Mouse (Mus musculus) monocyte, adult 5-6 weeks (primary cell): ENCODE measurements at regions not wholly inside any gene's neighbourhood (a gene's known extent, or its start where the extent isn't known, plus 50 kb on each side); places are given as distances from the start of the nearest gene placed in this dataset.

Experiments used
- ATAC-seq: fragments of 153-309, 156-312 bp; replicated peaks from 2 replicates; pipeline ENCODE4 v1.8.0; 2017; ENCODE audit warnings: mild to moderate bottlenecking; ENCODE audit not compliant: low TSS enrichment, insufficient number of reproducible peaks, severe bottlenecking, poor library complexity, low FRiP score

DNA sequence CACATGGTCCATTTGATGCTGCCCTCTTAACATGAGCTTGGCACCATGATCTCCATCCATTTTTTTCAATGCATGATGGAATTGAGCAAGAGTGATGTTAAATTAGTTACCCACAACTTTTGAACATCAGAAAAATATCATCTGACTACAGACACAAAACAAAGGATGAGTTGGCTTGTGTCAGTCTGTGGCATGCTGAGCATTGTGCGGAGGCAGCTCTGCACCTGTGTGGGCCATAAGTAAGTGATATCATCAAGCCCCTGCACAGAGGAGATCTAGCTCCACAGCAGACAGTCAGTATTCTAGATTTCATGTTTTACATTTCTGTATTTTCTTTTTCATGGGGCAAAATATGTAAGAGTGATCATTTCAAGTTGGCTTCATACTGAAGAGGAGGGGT is 962.8 kb downstream of the Slc4a3 start:
- ATAC-seq: no peak

DNA sequence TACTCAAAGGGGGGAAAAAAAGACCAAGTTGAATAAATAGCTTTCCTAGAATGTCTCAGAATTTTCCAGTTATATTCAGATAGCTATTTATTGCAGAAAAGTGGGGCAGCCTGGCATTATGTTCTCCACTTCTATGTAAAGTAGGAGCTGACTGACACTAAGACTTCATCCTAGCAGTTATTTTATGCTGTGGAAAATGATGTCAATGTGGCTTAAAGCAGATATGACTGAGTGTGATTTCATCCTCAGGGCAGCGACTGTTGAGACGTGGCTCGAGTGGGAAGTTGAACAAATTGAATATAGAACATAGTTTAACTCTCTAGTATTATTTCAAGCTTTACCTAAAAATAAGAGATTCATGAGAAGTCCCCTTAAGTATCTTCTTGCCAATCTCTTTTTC is 963.4 kb downstream of the Slc4a3 start:
- no peak for ATAC-seq

DNA sequence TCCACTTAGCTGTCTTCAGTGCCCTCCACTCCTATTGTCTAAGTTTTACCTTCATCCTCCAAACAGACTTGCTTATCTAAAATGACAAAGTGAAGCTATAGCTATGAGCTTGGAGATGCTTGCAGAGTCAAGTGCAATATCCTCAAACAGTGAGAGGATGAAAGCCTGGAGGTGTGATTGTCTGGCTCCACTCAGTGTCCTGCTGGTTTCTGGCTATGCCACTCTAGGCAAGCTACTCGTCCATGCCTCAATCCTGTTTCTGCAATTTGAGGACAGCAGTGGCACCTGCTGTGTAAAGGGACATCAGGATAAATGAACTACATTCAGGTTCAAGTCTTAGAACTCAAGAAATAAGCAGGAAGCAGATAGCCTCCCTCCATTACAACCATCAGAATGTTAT is 966.1 kb downstream of the Slc4a3 start:
- no peak for ATAC-seq

DNA sequence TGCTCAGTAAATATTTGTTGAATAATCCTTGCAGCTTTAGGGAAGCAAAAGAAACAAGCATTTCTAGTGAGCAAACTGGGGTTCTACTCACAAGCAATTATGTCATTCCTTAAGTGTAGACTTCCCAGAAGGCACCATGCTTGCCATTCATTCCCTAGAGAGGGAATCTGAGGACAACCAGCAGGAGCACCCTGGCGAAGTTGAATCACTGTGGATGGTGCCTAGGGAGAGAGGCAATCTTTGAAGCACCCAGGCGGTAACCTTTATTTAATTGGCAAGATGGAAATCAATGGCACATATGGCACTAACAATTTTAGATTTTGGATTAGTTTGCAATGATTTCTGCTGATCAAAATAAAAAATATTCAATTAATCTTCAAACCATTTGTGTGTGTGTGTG is 967.4 kb downstream of the Slc4a3 start:
- ATAC-seq: no peak

DNA sequence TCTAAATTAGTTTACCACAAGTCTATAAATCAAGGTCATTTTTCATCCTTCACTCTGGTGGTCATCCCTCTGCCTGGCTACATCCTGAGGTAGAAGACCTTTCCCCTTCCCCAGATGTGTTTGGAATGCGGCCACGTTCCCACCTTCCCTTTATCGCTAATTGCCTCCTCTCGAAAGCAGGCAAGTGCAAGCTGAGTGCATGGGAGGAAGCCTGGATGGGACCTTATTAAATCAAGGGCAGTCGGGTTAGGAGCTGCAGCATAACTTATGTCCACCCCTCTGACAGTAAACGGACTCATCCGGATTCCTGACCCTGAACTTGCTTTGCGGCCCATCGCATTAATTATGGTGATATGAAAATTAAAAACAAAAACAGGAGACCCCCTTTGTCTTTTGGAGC is 983.5 kb downstream of the Slc4a3 start:
- ATAC-seq: no peak

DNA sequence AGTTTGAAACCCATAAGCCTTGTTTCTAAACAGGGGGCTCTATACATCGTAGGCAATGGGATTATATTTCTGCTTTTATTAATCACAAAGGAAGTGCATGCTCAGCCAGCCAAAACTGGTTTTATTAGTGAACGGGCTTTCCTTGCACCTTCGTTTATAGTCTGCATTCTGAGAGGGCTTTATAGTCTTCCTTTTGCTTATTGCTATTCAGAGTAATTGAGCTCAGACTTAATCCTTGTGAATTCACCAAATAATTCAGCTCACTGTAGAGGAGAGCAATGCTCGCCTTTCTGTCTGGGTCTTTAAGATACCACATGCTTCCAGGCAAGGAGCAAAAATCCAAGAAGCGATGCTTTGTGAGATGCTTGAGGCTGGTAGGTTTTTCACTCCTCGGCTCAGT is 984.3 kb downstream of the Slc4a3 start:
- no peak for ATAC-seq

DNA sequence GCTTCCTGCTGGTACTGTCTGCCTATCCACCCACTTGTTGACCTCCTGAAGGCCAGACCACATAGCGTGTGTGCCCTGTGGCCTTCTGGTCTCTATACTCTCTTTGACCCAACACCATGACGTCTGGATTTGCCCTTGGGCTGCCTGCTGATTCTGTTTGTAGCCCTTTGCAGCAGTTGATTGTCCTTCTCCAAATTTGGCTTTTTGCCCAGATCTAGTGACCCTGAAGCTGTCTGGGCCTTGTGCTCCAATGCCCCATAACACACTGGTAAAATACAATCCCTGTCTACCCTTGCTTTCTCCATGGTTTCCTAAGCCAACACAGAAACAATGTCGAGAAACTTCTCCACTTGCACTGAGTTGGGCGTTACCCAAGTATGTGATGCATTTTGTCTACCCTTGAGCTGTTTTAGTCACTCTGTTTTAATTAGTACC is 979.3 kb downstream of the Epha4 start:
- no peak for ATAC-seq

DNA sequence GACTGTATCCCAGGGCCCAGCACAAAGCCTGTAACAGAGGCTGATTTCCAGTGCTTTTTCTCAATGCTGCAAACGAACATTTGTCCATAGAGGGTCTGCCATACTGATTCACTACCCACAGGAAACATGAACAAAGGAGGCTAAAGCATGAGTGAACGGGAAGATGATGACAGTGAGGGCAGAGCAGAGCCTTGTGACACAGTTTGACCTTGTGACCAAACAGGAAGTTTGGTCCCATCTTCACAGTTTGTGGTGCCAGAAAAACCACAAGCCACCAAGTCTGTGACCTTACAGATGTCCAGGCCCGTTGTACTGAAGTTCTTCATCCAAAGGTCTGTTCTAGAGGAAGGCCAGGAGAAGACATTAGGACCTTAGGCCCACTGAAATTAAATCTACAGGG is 974.4 kb downstream of the Epha4 start:
- ATAC-seq: no peak

DNA sequence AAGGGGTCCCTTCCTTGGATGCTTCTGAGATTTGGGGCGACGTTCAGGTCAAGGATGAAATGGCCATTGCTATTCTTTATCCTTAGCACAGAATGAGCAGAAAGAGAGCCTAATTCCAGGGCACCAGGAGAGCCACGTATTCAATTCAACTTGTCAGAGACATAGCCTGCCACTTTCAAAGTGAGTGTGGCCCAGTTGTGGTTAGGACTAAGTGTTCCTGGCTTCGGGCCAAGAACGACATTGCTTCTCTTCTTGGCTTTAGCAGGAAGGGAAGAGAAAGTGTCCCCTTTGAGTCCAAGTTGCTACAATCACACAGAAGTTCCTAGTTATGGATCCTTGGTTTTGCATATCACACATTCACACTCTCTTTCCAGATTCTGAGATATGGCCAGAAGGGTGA is 964.0 kb downstream of the Epha4 start:
- ATAC-seq: no peak

DNA sequence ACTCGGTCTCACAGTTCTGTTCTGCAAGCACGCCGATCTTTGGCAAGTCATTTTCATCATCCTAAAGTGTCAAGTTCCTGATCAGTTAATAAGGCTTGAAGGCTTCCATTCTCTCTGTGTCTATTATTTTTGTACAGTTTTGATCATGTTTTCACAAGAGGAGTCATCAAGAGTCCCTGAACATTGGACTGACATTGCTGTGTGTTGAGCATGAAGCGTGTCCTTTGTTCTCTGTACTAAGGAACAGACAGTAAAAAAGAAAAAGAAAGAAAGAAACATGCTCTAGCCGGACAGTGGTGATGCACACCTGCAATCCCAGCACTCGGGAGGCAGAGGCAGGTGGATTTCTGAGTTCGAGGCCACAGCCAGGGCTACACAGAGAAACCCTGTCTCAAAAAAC is 955.4 kb downstream of the Epha4 start:
- no peak for ATAC-seq

DNA sequence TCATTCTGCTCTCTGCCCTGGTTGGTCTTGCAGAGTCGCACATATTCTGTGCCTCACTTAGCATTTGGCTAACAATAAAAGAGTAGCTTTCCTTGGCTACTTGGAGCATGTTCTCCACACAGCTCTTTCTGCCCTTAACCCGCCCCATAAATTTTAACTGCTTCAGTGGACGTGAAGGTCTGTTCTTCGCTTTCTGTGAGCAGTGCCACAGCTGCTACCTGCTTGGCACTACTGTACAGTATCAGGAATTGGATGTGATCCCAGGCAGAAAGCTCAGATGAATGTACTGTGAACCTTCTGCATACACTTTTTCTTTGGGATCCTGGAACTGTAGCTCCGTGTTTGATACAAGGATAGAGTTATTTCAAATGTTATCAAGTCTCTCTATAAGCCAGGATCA is 939.4 kb downstream of the Epha4 start:
- ATAC-seq: no peak

DNA sequence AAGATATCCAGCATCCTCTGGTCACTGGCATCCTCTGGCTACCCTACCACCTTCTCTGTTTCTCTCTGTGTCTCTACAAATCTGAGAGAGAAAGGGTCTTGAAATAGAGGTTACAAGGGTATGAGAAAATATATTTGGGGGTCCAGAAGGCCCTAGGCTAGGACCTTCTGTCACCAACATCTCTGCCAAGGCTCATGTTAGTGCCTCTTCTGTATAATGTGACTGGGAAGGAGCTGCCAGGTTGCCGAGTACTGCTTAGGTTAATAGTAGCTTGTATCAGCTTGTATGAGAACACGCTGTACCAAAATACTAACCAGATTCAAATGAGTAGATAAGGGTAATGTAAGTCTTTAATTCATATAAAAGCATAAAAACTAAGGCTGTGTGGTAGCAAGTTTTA is 929.0 kb downstream of the Epha4 start:
- no peak for ATAC-seq

DNA sequence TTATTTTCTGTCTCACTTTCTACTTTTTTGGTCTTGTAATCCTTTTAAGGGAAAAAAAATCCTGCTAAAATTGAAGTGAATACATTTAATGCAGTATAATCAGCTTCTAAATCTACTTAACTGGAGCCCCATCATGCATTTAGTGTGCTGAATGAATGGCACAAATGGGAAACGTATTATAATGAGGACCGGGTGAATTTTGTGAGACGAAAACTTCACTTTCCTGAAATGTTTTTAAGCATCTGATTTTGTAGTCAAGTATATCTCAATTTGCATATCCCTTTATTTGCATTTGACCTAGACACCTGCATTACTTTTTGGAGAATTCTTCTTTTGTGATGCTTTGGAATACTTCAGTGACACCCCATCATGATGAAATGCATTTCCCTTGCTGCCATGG is 889.1 kb downstream of the Epha4 start:
- ATAC-seq: no peak

DNA sequence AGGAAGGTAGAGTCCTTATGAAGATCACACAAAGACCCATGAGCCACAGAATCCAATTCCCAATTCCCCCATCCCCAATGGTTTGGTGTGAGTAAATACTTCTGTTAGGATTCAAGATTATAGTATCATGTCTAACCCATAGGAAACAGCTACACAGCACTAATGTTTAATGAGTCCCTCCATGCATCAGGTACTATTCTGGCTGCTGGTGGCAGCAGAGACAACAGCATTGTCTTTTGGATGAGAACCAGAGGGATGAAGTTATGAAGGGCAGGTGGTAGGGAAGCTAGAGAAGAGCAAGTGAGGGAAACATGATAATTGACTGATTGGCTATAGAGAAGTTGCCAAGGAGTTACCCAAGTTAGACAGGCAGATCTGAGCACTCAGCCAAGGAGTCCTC is 885.0 kb downstream of the Epha4 start:
- no peak for ATAC-seq

DNA sequence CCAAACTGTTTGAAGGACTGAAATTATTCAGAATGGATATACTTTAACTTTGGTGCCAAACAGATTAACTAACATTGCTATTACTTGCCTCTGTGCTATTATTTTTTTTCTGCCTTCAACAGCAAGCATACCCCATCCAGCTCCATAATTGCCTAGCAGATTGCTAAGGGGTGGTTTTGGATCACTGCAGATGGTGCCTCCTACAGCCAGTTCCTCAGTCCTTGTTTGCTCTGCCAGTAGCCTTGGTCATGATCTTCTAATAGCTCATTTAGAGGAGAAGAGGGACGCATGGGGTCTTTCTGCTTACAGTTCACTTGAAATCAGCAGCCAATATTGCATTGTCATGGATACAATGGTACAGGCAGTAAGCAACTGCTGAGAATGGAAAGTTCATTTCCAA is 880.8 kb downstream of the Epha4 start:
- ATAC-seq: no peak

DNA sequence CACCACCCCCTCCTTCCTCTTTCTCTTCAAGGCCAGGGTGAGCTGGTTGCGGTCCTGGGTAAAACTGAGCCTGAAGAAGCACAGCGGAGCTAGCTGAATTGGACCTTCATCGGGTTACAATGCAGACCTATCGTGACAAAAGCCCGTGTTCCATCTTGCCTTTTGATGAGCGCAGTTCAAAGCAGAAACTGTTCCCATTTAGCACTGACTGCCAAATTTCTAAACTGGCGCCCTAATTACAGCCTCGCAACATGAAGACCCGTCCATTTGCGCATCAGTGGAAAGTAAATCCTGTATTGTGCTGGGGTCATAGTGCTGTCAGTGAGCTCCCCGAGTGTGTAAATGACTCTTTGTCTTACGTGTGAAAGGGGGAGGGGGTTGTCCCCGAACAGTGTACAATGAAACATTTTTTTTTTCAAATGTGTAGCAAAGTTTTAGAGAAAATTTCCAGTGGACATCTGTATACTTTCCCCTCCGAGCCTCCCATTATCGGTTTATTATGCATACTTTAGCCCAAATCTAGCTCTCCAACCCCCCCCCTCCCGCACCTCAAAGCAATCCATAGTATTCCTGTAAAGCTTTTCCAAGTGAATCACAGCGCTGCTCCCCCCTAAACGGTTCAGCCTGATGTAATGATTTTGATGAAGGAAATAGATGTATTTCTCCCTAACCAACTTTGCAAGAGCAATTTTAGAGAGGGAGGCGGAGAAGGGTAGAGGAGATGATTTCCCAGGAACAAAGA is 877.4 kb downstream of the Epha4 start:
- no peak for ATAC-seq

DNA sequence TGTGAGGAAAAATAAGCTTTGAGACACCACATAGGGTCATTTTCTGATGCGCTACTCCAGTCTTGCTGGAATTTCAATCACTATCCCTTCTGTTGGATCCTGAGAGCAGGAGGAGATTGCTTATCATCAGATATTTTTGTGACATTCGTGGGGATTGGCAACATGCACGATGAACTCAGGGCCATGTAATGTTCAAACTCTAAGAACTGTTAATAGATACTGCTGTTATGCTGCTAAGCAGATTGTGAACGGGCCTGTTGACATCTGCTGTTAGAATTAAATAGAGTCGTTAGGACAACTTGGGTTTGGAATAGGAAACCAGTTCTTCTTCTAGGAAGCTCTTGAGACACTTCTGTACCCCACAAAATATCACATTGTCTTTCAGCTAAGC is 876.9 kb downstream of the Epha4 start:
- no peak for ATAC-seq

DNA sequence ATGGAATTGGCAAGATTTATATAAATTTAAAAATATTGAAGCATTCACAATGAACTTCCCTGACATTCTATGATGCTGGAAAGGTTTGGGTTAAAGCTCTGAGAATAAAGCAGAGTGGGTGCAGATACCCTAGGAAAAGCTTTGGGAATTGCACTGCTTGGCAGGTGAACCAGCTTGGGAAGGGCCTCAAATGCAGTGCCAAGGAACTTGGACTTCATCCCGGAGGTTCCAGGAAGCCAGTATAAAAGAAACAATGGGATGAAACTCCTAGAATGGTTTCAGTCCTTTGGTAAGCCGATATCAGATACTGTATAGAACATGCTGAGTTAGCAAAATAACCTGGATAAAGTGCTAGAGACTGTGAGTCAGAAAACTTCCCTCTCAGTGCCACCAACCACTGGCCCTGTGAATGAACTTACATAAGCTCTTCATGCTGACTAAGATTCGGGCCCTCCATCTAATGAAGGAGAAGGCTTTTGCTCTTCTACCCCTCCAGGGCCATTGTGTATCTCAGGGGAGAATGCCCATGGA is 873.6 kb downstream of the Epha4 start:
- ATAC-seq: no peak

DNA sequence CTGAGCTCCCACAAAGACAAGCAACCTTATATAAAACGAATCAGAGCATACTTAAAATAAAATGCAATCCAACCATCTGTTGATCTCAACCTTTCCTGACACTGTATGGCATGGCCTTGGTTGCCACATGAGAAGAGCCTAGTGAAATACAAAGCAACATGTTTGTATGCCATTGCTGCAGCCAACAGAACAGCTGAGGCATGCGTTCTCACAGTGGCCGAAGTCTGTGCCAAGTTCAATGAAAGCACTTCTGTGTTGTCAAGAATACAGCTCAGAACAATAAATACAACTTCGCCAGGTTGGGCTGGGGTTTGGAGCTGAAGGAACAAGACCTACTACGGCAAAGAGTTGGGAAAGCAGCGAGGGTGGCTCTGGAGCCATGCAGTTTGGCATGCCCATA is 872.2 kb downstream of the Epha4 start:
- ATAC-seq: no peak

DNA sequence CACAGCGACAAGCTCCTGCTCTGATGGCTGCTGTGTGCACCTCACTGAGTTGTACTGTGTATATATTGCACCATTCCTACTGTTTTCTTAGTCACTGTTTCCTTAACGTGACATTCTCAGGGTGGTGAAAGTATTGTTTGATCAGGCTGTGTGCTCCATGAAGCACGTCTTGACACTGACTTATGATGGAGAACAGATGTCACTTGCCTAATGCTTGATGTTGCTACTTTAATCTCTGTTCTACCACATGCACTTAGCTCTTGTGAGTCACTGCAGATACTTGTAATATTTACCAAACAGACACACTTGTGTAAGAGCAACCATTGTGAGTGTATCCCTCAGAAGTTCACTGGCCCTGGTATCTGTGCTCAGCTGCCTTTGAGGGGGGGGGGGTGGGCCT is 870.0 kb downstream of the Epha4 start:
- ATAC-seq: no peak

DNA sequence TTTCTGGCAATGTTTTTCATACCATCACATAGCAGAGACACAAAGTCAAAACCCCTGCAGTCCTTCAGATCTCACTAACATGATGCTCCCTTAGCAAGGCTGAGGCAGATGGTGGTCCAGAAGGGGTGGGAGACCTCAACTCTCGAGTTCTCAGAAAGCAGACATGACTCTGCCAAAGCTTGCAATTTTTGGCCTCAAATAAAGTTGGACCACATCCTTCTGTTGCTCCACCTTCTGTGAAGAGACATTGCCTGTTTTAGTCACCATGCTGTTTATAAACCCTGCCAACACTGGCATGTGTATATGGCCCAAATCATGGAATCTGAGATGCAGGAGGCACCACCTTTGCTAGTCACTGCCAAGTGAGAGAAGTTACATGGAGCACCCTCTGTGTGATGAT is 860.1 kb downstream of the Epha4 start:
- ATAC-seq: no peak
